Mouse (Mus musculus) T-cell, adult 2 months (primary cell): ENCODE measurements around the gene Pars2.

Experiments
- DNase-seq: peaks from one replicate; pipeline ENCODE4 v3.0.0; 2022; ENCODE audit warnings: low spot score

Gene Pars2

GRCm38 (mm10) chr4:106634086-106634479 lies 16.8 kb upstream of the Pars2 start:
- DNase-seq: no peak

DNA sequence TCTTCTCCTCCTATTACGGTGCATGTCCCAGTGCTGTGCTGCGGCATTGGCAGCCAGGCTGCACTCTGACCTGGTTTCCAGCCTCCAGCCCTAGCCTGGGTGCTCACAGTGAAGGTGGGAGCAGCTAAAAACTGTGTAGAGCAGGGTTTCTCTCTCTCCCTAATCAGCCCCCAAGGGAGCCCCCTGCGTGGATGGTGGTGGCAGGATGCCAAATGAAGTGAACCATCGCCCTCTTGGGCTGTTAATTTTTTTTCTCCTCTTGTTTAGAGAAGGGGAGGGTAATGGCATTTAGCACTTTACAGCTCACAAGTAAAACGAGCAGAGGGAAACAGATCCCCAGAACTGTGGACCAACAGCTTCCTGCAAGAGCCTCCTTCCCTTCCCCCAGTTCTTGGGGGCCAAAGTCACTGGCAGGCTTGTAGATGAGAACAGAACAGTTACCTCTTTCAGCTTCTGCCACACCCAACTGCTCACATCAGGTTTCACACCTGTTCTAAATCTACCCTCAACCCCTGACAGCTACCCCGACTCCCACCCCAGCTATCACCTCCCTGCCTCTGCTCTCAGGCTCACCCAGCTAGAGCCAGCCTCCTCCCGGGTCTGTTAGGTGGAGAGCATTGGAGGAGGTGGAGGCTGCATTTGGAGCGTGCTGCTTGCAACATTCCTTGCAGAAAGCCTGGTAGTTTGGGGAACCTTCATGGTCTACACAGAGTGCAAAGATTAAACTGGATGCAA lies 7.2 kb upstream of the Pars2 start:
- DNase-seq: no peak

DNA sequence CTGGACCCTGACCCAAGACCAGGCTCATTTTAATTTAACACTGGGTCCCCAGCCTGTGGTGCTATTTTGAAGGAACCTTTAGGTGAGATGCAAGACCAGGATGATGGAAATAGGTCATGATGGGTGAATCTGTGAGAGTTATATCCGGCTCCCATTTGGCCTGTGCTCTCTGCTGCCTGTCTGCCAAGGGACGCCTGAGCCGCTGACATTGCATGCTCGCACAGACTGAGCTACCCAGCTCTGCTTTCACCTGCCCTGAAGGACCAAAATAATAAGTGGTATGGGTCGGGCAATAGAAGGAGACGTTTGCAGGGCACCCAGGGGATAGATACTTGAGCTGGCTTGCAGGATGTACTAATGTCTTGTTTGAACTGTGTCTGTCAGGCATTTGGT lies 6.7 kb upstream of the Pars2 start:
- no peak for DNase-seq

- DNase-seq: no peak
These were observed 5.1 kb upstream of the Pars2 start for GRCm38 (mm10) chr4:106645797-106646196.

- DNase-seq: no peak
These were observed 3.7 kb upstream of the Pars2 start for GRCm38 (mm10) chr4:106647137-106647536.

DNA sequence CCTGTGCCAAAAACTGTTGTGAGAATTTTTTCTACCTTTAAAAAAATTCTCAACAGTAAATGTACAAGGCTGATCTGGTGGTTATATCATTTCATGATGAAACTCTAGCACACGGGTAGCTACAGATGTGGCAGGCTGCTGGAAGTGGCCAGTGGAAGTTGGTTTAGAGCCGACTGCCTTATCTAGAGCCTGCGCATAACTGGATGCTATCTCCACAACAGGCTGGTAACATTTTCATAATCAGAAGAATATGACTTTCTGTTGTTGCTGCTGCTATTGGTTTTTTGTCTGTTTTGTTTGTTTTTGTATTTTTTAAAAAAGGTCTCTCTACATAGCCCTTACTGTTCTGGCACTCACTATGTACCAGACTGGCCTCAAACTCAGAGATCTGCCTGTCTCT lies 1.7 kb downstream of the Pars2 start:
- DNase-seq: no peak

- no peak for DNase-seq
These were observed 2.2 kb downstream of the Pars2 start for GRCm38 (mm10) chr4:106653051-106653450.

DNA sequence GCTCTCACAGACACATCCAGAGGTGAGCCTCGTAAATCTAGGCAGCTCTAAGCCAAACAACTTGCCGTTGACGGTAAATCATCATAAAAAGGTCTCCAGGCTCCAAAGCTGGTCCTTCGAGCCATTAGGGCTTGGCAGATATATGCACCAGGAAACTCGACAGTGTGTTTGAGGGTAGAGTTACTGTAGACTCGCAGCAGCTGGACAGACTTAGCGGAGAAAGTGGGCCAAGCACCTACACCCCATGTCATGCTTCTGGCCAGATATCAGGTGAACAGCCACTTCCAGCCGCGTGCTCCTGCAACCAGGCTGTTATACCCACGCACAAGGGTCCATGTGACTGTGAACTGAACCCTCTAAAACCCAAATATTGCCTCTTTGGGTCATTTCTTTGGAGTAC lies 4.8 kb downstream of the Pars2 start:
- no peak for DNase-seq

DNA sequence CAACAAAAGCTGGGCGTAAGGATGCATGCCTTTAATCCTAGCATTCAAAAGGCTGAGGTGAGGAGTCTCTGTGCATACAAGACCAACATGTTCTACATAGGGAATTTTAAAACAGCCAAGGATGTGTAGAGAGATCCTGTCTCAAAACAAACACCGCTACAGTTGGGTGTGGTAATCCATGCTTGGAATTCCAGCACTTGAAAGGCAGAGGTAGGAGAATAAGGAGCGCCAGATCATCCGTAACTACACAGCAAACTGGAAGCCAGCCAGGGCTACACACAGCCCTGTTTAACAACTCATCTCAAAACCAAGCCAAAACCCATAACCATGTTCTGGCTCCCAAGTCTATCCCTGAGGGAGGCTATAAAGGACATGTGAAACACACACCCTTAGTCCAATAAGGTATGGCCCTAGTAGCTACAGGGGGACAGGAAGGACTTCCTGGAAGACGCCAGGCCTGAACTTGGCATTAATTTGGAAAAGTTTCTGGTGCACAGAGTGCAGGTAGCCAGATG lies 13.1 kb downstream of the Pars2 start:
- DNase-seq: no peak

GRCm38 (mm10) chr4:106664697-106665096 lies 13.8 kb downstream of the Pars2 start:
- no peak for DNase-seq

- no peak for DNase-seq
These were observed 14.4 kb downstream of the Pars2 start for GRCm38 (mm10) chr4:106665269-106665668.

- DNase-seq: no peak
These were observed 14.8 kb downstream of the Pars2 start for GRCm38 (mm10) chr4:106665673-106666072.

DNA sequence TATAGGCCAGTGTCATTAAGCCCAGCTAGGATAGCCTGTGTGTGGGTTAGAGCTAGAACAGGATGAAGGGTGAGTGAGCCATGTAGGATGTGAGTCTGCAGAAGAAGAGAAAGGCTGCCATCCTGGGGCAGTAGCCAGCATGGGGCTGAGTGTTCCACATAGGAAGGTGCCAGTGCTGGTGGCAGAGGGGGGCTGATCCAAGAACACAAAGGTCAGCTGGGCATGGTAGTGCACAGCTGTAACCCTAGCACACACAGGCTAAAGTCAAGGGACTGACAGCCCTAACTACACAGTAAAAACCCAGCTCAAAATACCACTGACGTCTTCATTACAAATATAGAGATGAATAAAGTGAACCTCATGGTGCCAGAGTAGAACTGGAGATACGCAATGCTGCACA lies 15.7 kb downstream of the Pars2 start:
- no peak for DNase-seq

- DNase-seq: no peak
These were observed 25.9 kb downstream of the Pars2 start for GRCm38 (mm10) chr4:106676749-106677148.

GRCm38 (mm10) chr4:106678442-106679118 lies 27.7 kb downstream of the Pars2 start, which contains the start of gene Ttc4:
Gene Ttc4, minus strand, starts transcription at chr4:106678944.
- DNase-seq: peak; percentile 91

DNA sequence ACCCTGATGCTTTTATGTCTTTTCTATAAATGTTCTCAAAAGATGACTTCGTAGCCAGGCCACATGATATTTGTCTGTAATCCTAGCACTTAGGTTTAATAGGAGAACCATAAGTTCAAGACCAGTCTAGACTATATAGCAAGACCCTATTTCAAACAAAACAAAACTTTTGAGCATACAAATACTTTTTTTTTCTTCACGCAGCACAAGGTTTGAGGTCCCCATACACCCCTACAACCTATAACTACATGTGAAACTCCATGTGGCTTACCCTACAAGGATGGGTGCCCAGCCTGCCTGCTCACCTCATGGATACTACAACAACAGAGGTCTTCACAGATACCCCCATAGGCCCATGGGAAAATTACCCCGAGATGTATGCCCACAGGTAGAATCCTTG lies 28.3 kb downstream of the Pars2 start:
- no peak for DNase-seq

DNA sequence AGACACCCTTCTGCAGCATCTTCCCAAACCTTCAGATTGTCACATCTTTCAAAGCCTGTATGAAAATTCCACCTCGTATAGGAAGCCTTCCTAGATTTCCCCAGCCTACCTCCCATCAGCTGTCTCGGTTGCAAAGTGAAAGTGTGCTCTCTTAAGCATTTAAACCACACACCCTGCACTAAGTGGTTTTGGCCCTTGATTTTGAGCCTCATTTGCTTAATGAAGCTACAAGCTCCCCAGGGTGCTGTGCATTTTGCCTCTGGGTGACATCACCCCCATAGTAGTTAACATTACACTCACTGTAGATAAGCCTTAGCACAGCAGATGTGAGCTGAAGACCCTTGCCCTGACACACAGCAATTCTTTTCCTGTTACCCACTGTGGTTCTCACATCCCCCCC lies 30.1 kb downstream of the Pars2 start:
- no peak for DNase-seq

DNA sequence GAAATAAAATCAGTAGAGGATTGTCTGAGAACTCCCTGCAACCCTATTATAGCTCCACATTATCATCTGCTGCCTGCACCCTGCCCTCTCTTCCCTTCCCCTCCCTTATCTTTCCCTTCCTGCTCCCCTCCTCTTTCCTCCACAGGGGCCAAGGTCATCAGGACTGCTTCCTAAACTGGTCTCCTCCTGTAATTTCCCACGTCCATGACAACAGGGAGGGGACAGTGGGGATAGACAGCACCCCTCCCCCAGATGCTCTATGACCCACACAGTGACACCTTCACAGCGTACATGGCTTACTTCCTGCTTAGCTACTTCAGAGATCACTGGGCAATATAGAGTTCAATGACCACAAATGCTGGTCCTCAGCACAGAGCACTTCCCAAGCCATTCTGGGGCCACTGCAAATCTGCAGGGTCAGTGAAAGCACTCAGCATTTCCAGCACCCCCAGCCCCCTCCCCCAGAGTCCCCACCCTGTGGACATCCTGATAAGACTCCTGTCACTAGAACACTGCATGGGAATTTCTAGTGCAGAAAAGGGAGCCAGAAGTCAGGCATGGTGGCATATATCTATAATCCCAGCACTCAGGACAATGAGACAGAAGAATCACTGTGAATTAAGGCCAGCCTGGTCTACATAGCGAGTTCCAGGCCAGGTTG lies 37.9 kb downstream of the Pars2 start:
- no peak for DNase-seq

GRCm38 (mm10) chr4:106693841-106694430 lies 43.1 kb downstream of the Pars2 start:
- DNase-seq: no peak

GRCm38 (mm10) chr4:106699989-106700388 lies 49.1 kb downstream of the Pars2 start:
- DNase-seq: no peak

- DNase-seq: no peak
These were observed 49.9 kb downstream of the Pars2 start for GRCm38 (mm10) chr4:106700798-106701197.

- DNase-seq: no peak
These were observed 53.1 kb downstream of the Pars2 start for GRCm38 (mm10) chr4:106703956-106704355.

DNA sequence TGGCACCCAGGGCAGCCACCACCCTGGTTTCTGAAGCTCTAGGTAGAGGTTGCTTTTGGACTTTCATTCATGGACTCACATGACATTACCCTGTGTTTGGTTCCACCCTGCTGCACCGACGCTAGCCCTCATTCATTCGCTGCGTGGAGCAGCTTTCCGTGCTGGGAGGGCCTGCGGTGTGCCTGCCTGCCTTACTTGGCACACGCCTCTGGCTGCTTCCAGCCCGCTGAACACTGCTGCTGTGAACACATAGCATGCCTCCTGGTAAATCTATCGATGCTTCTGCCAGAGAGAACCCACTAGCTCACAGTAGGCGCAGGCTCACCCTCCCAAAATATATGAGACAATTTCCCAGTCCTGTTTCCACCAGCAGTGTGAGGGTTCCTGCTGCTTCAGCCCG lies 53.5 kb downstream of the Pars2 start:
- DNase-seq: no peak
